Mouse (Mus musculus) c-Kit-positive CD71-positive TER-119-positive erythroid progenitor cells, embryonic 14.5 days (primary cell): Measurements from ENCODE around the gene Hoxa3.

Source experiments
- DNase-seq: peaks from one replicate; pipeline ENCODE4 v3.0.0-alpha.2; 2013; ENCODE audit warnings: low spot score

The Hoxa3 gene

GRCm38 (mm10) chr6:52219234-52219942 lies 6.3 kb upstream of the Hoxa3 start:
- DNase-seq = no peak

GRCm38 (mm10) chr6:52218643-52219215 lies 5.6 kb upstream of the Hoxa3 start:
- no peak for DNase-seq

- DNase-seq = no peak
Measured at GRCm38 (mm10) chr6:52217895-52218642, 4.9 kb upstream of the Hoxa3 start.

GRCm38 (mm10) chr6:52217459-52217768 lies 4.3 kb upstream of the Hoxa3 start:
- DNase-seq = no peak

GRCm38 (mm10) chr6:52216691-52217458 lies 3.7 kb upstream of the Hoxa3 start:
- no peak for DNase-seq

DNA sequence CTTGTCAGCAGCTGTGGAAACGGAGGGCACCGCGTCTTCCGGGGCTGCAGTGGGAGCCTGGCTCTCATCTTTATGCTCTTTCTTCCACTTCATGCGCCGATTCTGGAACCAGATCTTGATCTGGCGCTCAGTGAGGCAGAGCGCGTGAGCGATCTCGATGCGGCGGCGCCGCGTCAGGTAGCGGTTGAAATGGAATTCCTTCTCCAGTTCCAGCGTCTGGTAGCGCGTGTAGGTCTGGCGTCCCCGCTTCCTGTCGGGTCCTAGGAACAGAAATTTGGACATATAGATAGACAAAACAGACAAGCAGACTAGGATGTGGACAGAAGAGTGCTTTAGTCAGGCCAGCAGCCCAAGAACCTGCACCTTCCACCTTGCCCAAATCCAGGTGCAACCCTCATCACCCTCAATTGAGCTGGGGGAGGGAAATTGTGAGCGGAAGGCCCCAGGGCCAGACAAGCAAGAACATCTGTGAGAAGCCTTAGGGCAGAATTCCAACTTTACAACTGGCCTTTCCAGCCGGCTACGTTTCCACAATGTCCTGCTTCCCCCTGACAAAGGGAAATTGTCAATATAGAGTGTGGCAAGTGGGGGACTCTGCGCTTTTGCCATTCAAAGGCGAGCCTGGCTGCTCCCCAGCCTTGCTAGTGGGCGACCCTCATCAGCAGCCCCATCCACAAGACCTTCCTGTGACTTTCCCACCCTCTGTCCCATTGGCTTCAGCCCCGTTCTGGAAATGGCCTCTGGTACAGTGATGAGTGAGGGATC lies 2.8 kb upstream of the Hoxa3 start:
- no peak for DNase-seq

DNA sequence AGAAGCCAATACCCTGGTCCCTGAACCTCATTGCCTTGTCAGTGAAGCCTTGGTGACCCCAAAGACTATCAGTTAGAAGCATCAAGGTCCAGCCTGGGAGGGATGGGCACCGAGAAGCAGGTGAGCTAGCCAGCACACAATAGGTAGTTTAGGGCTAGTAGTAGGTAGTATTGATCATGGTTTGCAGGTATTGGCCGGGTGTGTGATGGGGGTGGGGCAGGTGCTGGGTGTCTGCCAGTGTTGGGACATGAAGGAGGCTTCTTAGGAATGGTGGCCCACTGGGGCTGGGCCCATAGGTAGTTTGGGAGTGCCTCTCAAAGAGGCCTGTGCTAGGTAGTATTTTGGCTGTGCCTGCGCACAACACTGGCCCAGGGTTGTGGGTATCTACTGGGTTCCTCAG lies 1.9 kb upstream of the Hoxa3 start:
- DNase-seq = no peak

DNA sequence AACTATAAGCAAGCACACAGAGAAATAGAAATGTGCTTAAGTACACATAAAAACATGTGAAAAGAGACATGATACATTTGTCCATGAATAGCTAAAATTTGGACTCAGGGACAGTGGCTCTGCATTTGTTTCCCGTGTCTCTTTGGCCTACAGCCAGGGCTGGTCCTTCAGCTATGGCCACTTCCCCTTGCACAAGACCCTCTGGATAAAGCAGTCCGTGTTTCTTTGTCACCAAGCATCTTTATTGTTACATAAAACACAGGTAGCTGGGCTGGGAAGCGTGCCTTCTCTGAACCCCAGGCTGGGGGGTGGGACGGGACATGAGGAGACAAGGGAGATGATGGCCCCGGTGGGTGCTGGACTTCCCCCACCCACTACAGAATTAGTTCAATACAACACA lies 1.1 kb upstream of the Hoxa3 start:
- no peak for DNase-seq

DNA sequence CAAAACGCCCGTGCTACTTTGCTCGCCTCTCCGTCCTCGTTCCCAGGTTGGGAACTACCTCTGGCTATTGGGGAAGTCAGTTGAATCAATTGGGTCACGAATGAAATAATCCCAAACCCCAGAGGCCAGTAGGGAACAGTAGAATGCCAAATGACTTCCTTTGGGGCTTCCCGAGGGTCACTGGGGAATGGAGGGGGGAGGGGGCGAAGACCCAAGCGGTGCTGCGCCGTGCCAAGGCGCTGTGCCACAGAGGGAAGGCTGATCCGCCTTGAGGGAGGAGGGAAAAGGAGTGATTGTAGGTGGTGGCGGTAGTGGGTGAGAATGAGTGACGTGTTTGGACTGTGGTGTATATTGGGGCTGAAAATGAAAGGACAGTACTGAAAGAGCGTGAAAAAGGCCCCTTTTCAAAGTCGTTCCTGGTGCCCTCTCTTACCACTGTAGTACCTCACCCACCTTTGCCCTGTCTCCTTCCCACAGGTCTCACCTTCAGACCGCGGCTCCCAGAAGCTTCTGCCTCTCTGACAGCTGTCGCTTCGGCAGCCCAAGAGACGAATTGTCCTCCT lies 499 bp downstream of the Hoxa3 start:
- no peak for DNase-seq

- no peak for DNase-seq
Measured at GRCm38 (mm10) chr6:52211961-52212360, 1.2 kb downstream of the Hoxa3 start.

DNA sequence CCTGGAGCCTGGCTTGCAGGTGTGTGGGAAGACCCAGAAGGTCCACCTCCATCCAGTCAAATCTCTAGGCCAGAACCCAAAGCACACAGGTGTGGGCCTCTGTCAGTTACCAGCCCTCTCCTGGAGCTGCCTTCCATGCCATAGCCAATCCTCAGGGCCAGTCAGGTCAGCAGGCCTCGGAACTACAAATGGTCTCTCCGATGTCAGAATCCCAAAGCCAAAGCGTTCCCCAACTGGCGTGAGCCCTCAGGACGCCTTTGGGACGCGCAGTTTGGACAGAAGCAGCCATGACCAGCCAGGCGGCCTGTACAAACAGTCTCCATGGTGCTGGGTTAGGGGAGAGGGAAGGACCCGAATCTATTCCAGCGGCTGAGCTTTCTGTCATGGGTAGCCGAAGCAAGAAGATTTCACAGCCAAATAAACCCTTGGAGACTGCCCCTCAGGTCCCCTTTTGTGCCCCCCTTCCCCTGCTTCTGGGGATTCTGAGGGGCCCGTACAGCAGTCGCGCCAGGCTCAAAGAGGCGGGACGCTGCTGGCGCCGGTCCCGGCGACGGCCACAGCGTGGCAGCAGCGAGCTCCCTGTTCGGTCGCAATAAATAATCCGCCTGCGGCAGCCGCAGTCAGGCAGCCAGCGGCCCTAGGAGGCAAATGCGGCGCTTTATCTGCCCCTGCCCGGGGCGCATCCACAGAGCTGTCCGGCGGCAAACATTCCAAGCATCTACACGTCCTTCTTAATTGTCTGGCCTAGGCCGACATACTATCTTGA lies 1.8 kb downstream of the Hoxa3 start:
- no peak for DNase-seq

DNA sequence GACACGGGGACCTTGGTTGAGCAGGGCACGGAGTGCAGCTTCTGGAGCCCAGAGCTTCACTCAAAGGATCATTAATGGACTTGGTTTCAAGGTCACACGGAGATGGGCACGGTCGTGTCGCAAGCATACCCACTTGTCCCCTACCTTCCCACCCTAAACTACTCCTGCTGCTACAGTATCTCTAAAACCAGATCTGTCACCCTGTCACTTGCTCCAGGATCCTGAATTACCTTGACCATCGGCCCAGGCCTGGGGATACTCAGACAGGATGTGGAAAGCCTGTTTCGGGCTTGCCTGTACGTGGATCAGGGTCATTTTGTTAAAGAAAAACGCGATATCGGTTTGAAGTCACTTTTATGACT lies 3.5 kb downstream of the Hoxa3 start:
- DNase-seq = no peak

- DNase-seq = no peak
Measured at GRCm38 (mm10) chr6:52208868-52209684, 4.1 kb downstream of the Hoxa3 start.

DNA sequence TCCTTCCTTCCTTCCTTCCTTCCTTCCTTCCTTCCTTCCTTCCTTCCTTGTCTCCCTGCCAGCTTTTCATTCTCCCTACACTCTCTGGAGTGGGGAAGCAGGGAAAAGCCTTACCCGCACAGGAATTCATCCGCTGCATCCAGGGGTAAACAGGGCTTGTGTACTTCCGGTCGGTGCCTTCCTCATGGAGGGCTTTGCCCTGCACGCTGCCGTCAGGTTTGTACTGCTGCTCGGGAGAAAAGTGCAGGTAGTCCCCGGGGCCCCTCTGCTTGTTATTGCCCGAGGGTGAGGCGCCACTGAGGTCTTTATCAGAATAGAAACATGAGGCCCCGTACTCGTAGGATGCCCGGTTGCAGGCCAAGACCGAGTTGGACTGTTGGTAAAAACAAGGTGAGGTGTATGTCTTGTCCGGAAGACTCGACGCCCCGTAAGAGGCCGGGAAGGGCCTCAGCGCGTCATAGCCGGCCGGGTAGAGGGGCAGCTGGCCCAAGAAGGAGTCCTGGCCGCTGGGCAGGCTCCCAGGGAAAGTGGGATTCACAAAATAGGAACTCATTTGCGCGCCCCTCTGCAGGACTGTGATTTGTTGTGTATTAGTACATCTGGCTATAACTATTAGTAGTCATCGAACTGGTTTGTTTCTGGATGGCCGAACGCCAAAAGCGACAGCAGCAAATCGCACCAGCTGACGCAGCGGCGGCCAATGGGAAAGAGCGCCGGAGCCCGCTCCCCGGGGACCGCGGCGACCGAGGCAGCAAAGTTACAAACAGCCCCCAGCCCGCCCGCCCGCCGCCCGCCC lies 4.9 kb downstream of the Hoxa3 start, which contains the start of gene Hoxa6:
TSS of gene Hoxa6 (minus strand) at position 651 of the 796 bp plus-strand sequence.
- no peak for DNase-seq

DNA sequence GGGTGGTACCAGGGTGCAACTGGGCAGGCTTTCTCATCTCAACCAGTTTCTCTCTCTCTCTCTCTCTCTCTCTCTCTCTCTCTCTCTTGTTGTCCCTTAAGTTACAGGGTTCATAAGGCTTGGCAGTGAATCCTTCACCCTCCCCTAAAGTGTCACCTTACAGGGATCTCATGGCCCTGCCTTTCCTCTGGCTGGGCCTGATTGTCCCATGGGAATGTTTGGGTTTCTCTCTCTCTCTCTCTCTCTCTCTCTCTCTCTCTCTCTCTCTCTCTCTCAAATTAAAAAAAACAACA lies 5.5 kb downstream of the Hoxa3 start:
- no peak for DNase-seq

- DNase-seq = no peak
Measured at GRCm38 (mm10) chr6:52206882-52207683, 6.1 kb downstream of the Hoxa3 start.

DNA sequence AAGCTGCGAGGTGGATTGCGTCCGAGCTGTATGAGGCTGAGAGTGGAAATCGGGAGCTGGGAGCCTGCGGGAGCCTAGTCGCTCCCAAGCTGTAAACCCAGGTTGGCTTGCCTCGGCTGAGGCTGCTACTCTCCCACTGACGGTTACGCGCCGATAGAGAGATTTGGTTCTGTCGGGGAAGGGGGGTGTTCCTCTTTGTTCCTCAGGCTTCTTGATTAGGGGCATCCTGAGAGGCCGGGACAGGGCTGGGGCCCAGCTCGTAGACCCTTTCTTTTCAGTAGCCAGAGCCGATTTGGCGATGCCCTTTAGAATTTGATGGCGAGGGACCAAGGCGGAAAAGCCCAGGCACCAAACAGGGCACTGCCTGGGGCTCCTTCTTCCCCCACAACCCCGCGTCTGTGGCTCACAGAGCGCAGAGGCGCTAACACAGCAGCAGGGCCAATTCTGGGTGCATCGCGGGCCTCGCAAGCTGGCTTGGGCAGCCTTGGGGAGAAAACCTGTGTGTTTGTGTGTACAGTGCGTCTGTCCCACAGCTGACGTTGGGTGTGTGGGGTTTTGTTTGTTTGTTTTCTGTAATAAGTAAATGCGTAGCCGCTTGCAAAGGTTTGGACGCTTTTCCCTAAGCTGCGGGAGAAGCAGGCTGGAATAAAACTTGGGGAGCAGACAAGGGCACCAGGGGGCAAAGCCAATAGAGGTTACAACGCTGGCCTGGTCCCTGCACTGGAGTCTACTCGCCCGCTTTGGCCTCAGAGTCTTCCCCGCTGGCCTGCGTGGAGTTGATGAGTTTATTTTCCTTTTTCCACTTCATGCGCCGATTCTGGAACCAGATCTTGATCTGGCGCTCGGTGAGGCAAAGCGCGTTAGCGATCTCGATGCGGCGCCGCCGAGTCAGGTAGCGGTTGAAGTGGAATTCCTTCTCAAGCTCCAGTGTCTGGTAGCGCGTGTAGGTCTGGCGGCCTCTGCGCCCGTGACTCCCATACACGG lies 7.2 kb downstream of the Hoxa3 start:
- DNase-seq = no peak
